Mouse (Mus musculus): ENCODE data around the gene Ddx42.

DNA sequence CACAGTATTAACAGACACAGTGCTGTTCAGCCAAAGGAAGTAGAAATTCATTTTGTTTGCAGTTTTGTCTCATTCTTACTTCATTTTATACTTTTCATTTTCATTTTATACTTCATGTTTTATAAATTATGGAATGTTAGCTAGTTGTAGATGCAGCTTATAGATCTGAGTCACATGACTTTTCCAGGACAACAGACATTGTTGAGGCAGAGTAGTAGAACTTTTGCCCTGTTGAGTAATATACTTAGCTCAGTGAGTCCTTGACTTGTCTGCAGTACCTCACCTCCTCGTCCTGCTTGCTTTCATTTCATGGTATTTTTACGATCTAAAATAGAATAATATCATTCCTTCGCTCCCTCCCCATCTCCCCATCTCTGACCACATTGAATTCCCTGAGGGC lies 3.9 kb downstream of the Ddx42 start:
- TF ChIP-seq POLR2A (IDR thresholded peaks at IDR 0.05; ENCODE audit: borderline replicate concordance, control insufficient read depth, low read depth, low read length) (no peak), CTCF (IDR thresholded peaks at IDR 0.05; ENCODE audit: control insufficient read depth, insufficient read depth, low read length) (no peak)

All from bone marrow, adult 2 months (tissue).